Mouse (Mus musculus): ENCODE results near the gene Adat2. TPM values are rescaled to one million over a fixed set of nuclear protein-coding genes. Genes with fewer than 3 reads are reported as not detected.

Gene Adat2
- polyA plus RNA-seq, 1 experiment, result 13.4 TPM

- no peak for TF ChIP-seq POLR2A (IDR thresholded peaks at IDR 0.05; ENCODE audit: insufficient read depth, low read length)
- no peak for TF ChIP-seq EP300 (IDR thresholded peaks at IDR 0.05; ENCODE audit: insufficient read depth, low read depth, low read length)
- no peak for TF ChIP-seq CTCF (IDR thresholded peaks at IDR 0.05; ENCODE audit: low read depth, low read length)
- Histone ChIP-seq H3K9ac (ENCODE audit: low read depth, poor library complexity, severe bottlenecking) (no peak overlapping the region), H3K4me1 (ENCODE audit: control insufficient read depth, insufficient read depth, low read length) (no peaks in the 10 kb centered on the region)
Measured at GRCm38 (mm10) chr10:13587914-13588313, 35.2 kb downstream of the Adat2 start.

GRCm38 (mm10) chr10:13592196-13592595 lies 39.5 kb downstream of the Adat2 start:
- no peaks in the 10 kb centered on the region for H3K36me3 ChIP-seq (ENCODE audit: control insufficient read depth, insufficient read depth, low read length, poor library complexity, severe bottlenecking)
- no peak overlapping the region for H3K4me3 ChIP-seq (ENCODE audit: low read depth, low read length)
- H3K27ac ChIP-seq (ENCODE audit: insufficient read depth, low read length), result no peak overlapping the region
- H3K9ac ChIP-seq (ENCODE audit: low read depth, poor library complexity, severe bottlenecking), result no peak overlapping the region
- H3K9me3 ChIP-seq (replicated peaks; ENCODE audit: control insufficient read depth, insufficient read depth, low read length, poor library complexity, severe bottlenecking), result no peaks in the 10 kb centered on the region
- no peaks in the 10 kb centered on the region for H3K27me3 ChIP-seq (ENCODE audit: control insufficient read depth, insufficient read depth, low read length, poor library complexity, severe bottlenecking)
- TF ChIP-seq CTCF (IDR thresholded peaks at IDR 0.05; ENCODE audit: low read depth, low read length) (no peak), POLR2A (IDR thresholded peaks at IDR 0.05; ENCODE audit: insufficient read depth, low read length) (no peak), EP300 (IDR thresholded peaks at IDR 0.05; ENCODE audit: insufficient read depth, low read depth, low read length) (no peak)
- no peaks in the 10 kb centered on the region for H3K4me1 ChIP-seq (ENCODE audit: control insufficient read depth, insufficient read depth, low read length)

More at GRCm38 (mm10) chr10:13587914-13588313, 35.2 kb downstream of the Adat2 start:
- Histone ChIP-seq H3K9me3 (replicated peaks; ENCODE audit: control insufficient read depth, insufficient read depth, low read length, poor library complexity, severe bottlenecking) (no peaks in the 10 kb centered on the region), H3K27ac (ENCODE audit: insufficient read depth, low read length) (no peak overlapping the region), H3K27me3 (ENCODE audit: control insufficient read depth, insufficient read depth, low read length, poor library complexity, severe bottlenecking) (no peaks in the 10 kb centered on the region), H3K4me3 (ENCODE audit: low read depth, low read length) (no peak overlapping the region), H3K36me3 (ENCODE audit: control insufficient read depth, insufficient read depth, low read length, poor library complexity, severe bottlenecking) (no peaks in the 10 kb centered on the region)

GRCm38 (mm10) chr10:13593529-13593928 lies 40.8 kb downstream of the Adat2 start:
- Histone ChIP-seq H3K9ac (ENCODE audit: low read depth, poor library complexity, severe bottlenecking) (no peak overlapping the region), H3K27me3 (ENCODE audit: control insufficient read depth, insufficient read depth, low read length, poor library complexity, severe bottlenecking) (no peaks in the 10 kb centered on the region), H3K9me3 (replicated peaks; ENCODE audit: control insufficient read depth, insufficient read depth, low read length, poor library complexity, severe bottlenecking) (no peaks in the 10 kb centered on the region), H3K27ac (ENCODE audit: insufficient read depth, low read length) (no peak overlapping the region), H3K4me1 (ENCODE audit: control insufficient read depth, insufficient read depth, low read length) (no peaks in the 10 kb centered on the region), H3K36me3 (ENCODE audit: control insufficient read depth, insufficient read depth, low read length, poor library complexity, severe bottlenecking) (no peaks in the 10 kb centered on the region), H3K4me3 (ENCODE audit: low read depth, low read length) (no peak overlapping the region)
- TF ChIP-seq EP300 (IDR thresholded peaks at IDR 0.05; ENCODE audit: insufficient read depth, low read depth, low read length), result no peak

GRCm38 (mm10) chr10:13596073-13596472 lies 43.4 kb downstream of the Adat2 start:
- no peak overlapping the region for H3K4me3 ChIP-seq (ENCODE audit: low read depth, low read length)
- H3K36me3 ChIP-seq (ENCODE audit: control insufficient read depth, insufficient read depth, low read length, poor library complexity, severe bottlenecking), result no peaks in the 10 kb centered on the region
- H3K9ac ChIP-seq (ENCODE audit: low read depth, poor library complexity, severe bottlenecking), result no peak overlapping the region
- H3K9me3 ChIP-seq (replicated peaks; ENCODE audit: control insufficient read depth, insufficient read depth, low read length, poor library complexity, severe bottlenecking), result no peaks in the 10 kb centered on the region
- H3K27me3 ChIP-seq (ENCODE audit: control insufficient read depth, insufficient read depth, low read length, poor library complexity, severe bottlenecking), result no peaks in the 10 kb centered on the region
- TF ChIP-seq POLR2A (IDR thresholded peaks at IDR 0.05; ENCODE audit: insufficient read depth, low read length), result no peak
- no peak for TF ChIP-seq CTCF (IDR thresholded peaks at IDR 0.05; ENCODE audit: low read depth, low read length)
- no peak overlapping the region for H3K27ac ChIP-seq (ENCODE audit: insufficient read depth, low read length)
- H3K4me1 ChIP-seq (ENCODE audit: control insufficient read depth, insufficient read depth, low read length), result no peaks in the 10 kb centered on the region

- Histone ChIP-seq H3K9me3 (replicated peaks; ENCODE audit: control insufficient read depth, insufficient read depth, low read length, poor library complexity, severe bottlenecking) (no peaks in the 10 kb centered on the region), H3K9ac (ENCODE audit: low read depth, poor library complexity, severe bottlenecking) (no peak overlapping the region), H3K4me3 (ENCODE audit: low read depth, low read length) (no peak overlapping the region), H3K4me1 (ENCODE audit: control insufficient read depth, insufficient read depth, low read length) (no peaks in the 10 kb centered on the region), H3K36me3 (ENCODE audit: control insufficient read depth, insufficient read depth, low read length, poor library complexity, severe bottlenecking) (no peaks in the 10 kb centered on the region), H3K27ac (ENCODE audit: insufficient read depth, low read length) (no peak overlapping the region), H3K27me3 (ENCODE audit: control insufficient read depth, insufficient read depth, low read length, poor library complexity, severe bottlenecking) (no peaks in the 10 kb centered on the region)
- no peak for TF ChIP-seq EP300 (IDR thresholded peaks at IDR 0.05; ENCODE audit: insufficient read depth, low read depth, low read length)
- TF ChIP-seq POLR2A (IDR thresholded peaks at IDR 0.05; ENCODE audit: insufficient read depth, low read length), result no peak
- TF ChIP-seq CTCF (IDR thresholded peaks at IDR 0.05; ENCODE audit: low read depth, low read length), result no peak
Measured at GRCm38 (mm10) chr10:13596866-13597265, 44.2 kb downstream of the Adat2 start.

GRCm38 (mm10) chr10:13597491-13597890 lies 44.8 kb downstream of the Adat2 start:
- Histone ChIP-seq H3K27ac (ENCODE audit: insufficient read depth, low read length) (no peak overlapping the region), H3K9ac (ENCODE audit: low read depth, poor library complexity, severe bottlenecking) (no peak overlapping the region), H3K4me3 (ENCODE audit: low read depth, low read length) (no peak overlapping the region), H3K36me3 (ENCODE audit: control insufficient read depth, insufficient read depth, low read length, poor library complexity, severe bottlenecking) (no peaks in the 10 kb centered on the region), H3K27me3 (ENCODE audit: control insufficient read depth, insufficient read depth, low read length, poor library complexity, severe bottlenecking) (no peaks in the 10 kb centered on the region), H3K4me1 (ENCODE audit: control insufficient read depth, insufficient read depth, low read length) (no peaks in the 10 kb centered on the region), H3K9me3 (replicated peaks; ENCODE audit: control insufficient read depth, insufficient read depth, low read length, poor library complexity, severe bottlenecking) (no peaks in the 10 kb centered on the region)
- TF ChIP-seq EP300 (IDR thresholded peaks at IDR 0.05; ENCODE audit: insufficient read depth, low read depth, low read length) (no peak), POLR2A (IDR thresholded peaks at IDR 0.05; ENCODE audit: insufficient read depth, low read length) (no peak), CTCF (IDR thresholded peaks at IDR 0.05; ENCODE audit: low read depth, low read length) (no peak)
